Mouse (Mus musculus) kidney, adult 2 months (tissue): ENCODE measurements around the gene Nqo1. TPM values are rescaled to one million over a fixed set of nuclear protein-coding genes. Genes with fewer than 3 reads are reported as not detected.

Source experiments
- DNase-seq: peaks from one replicate; pipeline ENCODE4 v3.0.0; 2021
- H3K27ac ChIP-seq: fragments of 200-500 bp; 2 replicates; pipeline ENCODE4 v1.5.1; 2012; ENCODE audit warnings: low read depth, low read length, control low read depth, inconsistent platforms; ENCODE audit not compliant: insufficient read depth
- H3K27me3 ChIP-seq: fragments of 200-500 bp; replicated peaks from 2 replicates; pipeline ENCODE4 v1.6.1; 2012; ENCODE audit warnings: mild to moderate bottlenecking, moderate library complexity, low read length, inconsistent platforms; ENCODE audit not compliant: control insufficient read depth, insufficient read depth
- H3K36me3 ChIP-seq: fragments of 200-500 bp; 2 replicates; pipeline ENCODE4 v1.6.1; 2012; ENCODE audit warnings: mild to moderate bottlenecking, moderate library complexity, low read length, inconsistent platforms; ENCODE audit not compliant: control insufficient read depth, insufficient read depth
- H3K4me1 ChIP-seq: fragments of 200-500 bp; 2 replicates; pipeline ENCODE4 v1.6.1; 2011; ENCODE audit warnings: low read length; ENCODE audit not compliant: control insufficient read depth, insufficient read depth
- H3K4me3 ChIP-seq: fragments of 200-500 bp; 2 replicates; pipeline ENCODE4 v1.5.1; 2011; ENCODE audit warnings: mild to moderate bottlenecking, low read depth, low read length, control low read depth; ENCODE audit not compliant: insufficient read depth
- CTCF ChIP-seq: fragments of 200-500 bp; conservative IDR thresholded peaks from 2 replicates; pipeline ENCODE4 v1.5.1; 2011; ENCODE audit warnings: low read depth, mild to moderate bottlenecking, control low read depth, low read length, moderate library complexity, mixed read lengths; ENCODE audit not compliant: insufficient read depth, insufficient read length
- POLR2A ChIP-seq: fragments of 200-500 bp; IDR thresholded peaks from one replicate; pipeline ENCODE4 v1.6.1; 2011; ENCODE audit warnings: low read depth, low read length, control low read depth
- WGBS: fragments of 180-500 bp; shearing (Covaris S2); methylation state at CpG from one replicate; pipeline ENCODE4 v1.1.7; 2018; 5-methylcytosine and 5-hydroxymethylcytosine counted together
- polyA plus RNA-seq: library from polyadenylated mRNA; depleted of rRNA; stranded (reverse); fragments of >200 nt; gene quantifications from 2 replicates; pipeline ENCODE4 v1.2.3, GENCODE M21; 2012; rRNA removed

Nqo1 gene
- 41.0 and 42.9 TPM in 2 replicates for polyA plus RNA-seq

GRCm38 (mm10) chr8:107403038-107403781 is at the start of gene Nqo1:
Gene Nqo1, minus strand, starts transcription at chr8:107403206.
- H3K4me3 ChIP-seq = peak within 1 kb of the TSS; percentile 60
- H3K4me1 ChIP-seq = peaks cover 8% of the 10 kb centered on the region; the same call in 1 of the 2 replicates
- peak; percentile 93 for DNase-seq
- H3K36me3 ChIP-seq = no peaks in the 10 kb centered on the region
- WGBS = 3% methylated on average over 22 of the region's 22 CpGs
- H3K27ac ChIP-seq = peak within 1 kb of the TSS; percentile 71
- TF ChIP-seq CTCF (no peak), POLR2A (peak; percentile 41)
- H3K27me3 ChIP-seq = no peaks in the 10 kb centered on the region

- no peak overlapping the region for H3K4me3 ChIP-seq
- H3K4me1 ChIP-seq = peaks cover 17% of the 10 kb centered on the region; the same call in 1 of the 2 replicates
- 84% methylated on average over 13 of the region's 13 CpGs for WGBS
- TF ChIP-seq CTCF (no peak), POLR2A (no peak)
- no peaks in the 10 kb centered on the region for H3K36me3 ChIP-seq
- H3K27ac ChIP-seq = no peak overlapping the region
- H3K27me3 ChIP-seq = no peaks in the 10 kb centered on the region
- DNase-seq = no peak
Measured at GRCm38 (mm10) chr8:107451414-107452066, 48.5 kb upstream of the Nqo1 start.

GRCm38 (mm10) chr8:107449655-107450054 is 46.6 kb upstream of the Nqo1 start:
- no peak for DNase-seq
- no peak overlapping the region for H3K4me3 ChIP-seq
- TF ChIP-seq POLR2A = no peak
- no peak for TF ChIP-seq CTCF
- peak overlapping the region; percentile 24; the same call in 1 of the 2 replicates for H3K27ac ChIP-seq
- H3K27me3 ChIP-seq = no peaks in the 10 kb centered on the region
- WGBS = 51% methylated on average over 6 of the region's 6 CpGs
- H3K4me1 ChIP-seq = peaks cover 18% of the 10 kb centered on the region; the same call in 1 of the 2 replicates
- H3K36me3 ChIP-seq = no peaks in the 10 kb centered on the region

GRCm38 (mm10) chr8:107449130-107449529 is 46.1 kb upstream of the Nqo1 start:
- no peaks in the 10 kb centered on the region for H3K36me3 ChIP-seq
- no peak overlapping the region for H3K4me3 ChIP-seq
- 32% methylated on average over 8 of the region's 8 CpGs for WGBS
- peak overlapping the region; percentile 71; the same call in 1 of the 2 replicates for H3K27ac ChIP-seq
- peaks cover 21% of the 10 kb centered on the region; the same call in 1 of the 2 replicates for H3K4me1 ChIP-seq
- no peaks in the 10 kb centered on the region for H3K27me3 ChIP-seq
- TF ChIP-seq POLR2A (no peak), CTCF (no peak)
- DNase-seq = peak; percentile 89

DNA sequence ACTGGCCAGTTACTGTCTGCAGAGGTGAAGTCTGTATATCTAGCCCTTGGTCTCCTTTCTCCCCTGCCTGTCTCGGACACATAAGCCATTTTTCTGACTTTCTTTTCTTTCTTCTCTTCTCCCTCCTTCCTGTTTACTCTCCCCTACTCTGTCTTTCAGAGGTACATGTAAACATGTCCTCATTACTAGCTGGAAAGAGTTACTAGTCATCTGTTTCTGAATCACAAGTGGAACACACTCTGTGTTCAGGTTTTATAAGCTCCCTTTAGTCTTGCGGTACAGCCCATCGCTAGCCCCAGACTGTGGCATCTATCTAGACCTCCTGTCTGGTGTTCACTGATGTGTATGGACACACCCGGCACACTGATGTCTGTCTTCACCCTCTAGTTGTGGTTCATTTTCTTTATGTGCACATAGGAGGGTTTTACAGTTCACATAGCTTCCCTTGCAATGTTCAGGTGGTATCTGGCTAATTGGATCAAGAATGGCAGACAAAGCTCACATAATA is 45.4 kb upstream of the Nqo1 start:
- WGBS = 54% methylated on average over 4 of the region's 4 CpGs
- no peak for TF ChIP-seq CTCF
- TF ChIP-seq POLR2A = no peak
- no peaks in the 10 kb centered on the region for H3K27me3 ChIP-seq
- no peaks in the 10 kb centered on the region for H3K36me3 ChIP-seq
- peak overlapping the region; percentile 71 for H3K27ac ChIP-seq
- peaks cover 18% of the 10 kb centered on the region; the same call in 1 of the 2 replicates for H3K4me1 ChIP-seq
- peak overlapping the region; percentile 43 for H3K4me3 ChIP-seq
- DNase-seq = no peak

DNA sequence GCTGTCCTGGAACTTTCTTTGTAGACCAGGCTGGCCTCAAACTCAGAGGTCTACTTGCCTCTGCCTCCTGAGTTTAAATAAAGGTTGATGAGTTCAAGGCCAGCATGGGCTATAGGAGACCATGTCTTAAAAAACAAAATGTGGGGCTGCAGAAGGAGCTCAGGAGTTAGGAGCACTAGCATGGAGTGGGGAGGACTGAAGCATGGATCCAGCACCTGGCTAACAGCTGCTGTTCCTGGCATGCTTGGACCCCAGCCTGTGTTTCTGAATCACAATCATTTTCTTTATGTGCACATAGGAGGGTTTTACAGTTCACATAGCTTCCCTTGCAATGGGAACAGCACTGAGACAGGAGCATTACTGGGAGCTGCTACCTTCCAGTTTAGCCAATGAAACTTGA is 44.7 kb upstream of the Nqo1 start:
- Histone ChIP-seq H3K4me3 (no peak overlapping the region), H3K36me3 (no peaks in the 10 kb centered on the region), H3K27me3 (no peaks in the 10 kb centered on the region), H3K4me1 (peaks cover 17% of the 10 kb centered on the region; the same call in 1 of the 2 replicates), H3K27ac (peak overlapping the region; percentile 2; the same call in 1 of the 2 replicates)
- no peak for DNase-seq
- no peak for TF ChIP-seq POLR2A
- TF ChIP-seq CTCF = no peak

- H3K27me3 ChIP-seq = no peaks in the 10 kb centered on the region
- no peak overlapping the region for H3K4me3 ChIP-seq
- no peaks in the 10 kb centered on the region for H3K36me3 ChIP-seq
- TF ChIP-seq POLR2A = no peak
- TF ChIP-seq CTCF = no peak
- H3K4me1 ChIP-seq = peaks cover 15% of the 10 kb centered on the region; the same call in 1 of the 2 replicates
- no peak for DNase-seq
- no peak overlapping the region for H3K27ac ChIP-seq
- WGBS = 47% methylated on average over 3 of the region's 3 CpGs
Measured at GRCm38 (mm10) chr8:107444626-107445025, 41.6 kb upstream of the Nqo1 start.
